Mouse (Mus musculus) heart, embryonic 14.5 days (tissue): ENCODE measurements at regions not wholly inside any gene's neighbourhood (a gene's known extent, or its start where the extent isn't known, plus 50 kb on each side); places are given as distances from the start of the nearest gene placed in this dataset.

Source experiments
- ATAC-seq: fragments of 200-750 bp; cut with Nextera tagmentation; 2 replicates; pipeline ENCODE4 v1.8.0; 2017; ENCODE audit warnings: low read depth, moderate TSS enrichment; ENCODE audit not compliant: insufficient number of reproducible peaks, insufficient read depth, low FRiP score
- H3K27ac ChIP-seq, 2 experiments: fragments of 200-500 bp in 1 of 2; fragments of 300-500 bp in 1 of 2; sonication (generic) in 1 of 2; replicated peaks in 1 of 2; 2 replicates each; pipeline ENCODE4 v1.5.1; 2012 to 2014; ENCODE audit warnings: low read depth in 2 of 2, low read length in 2 of 2, control low read depth in 1 of 2, mild to moderate bottlenecking in 1 of 2, mixed read lengths in 1 of 2; ENCODE audit not compliant: control insufficient read depth in 1 of 2, insufficient read depth in 1 of 2
- H3K27me3 ChIP-seq: fragments of 300-500 bp; sonication (generic); 2 replicates; pipeline ENCODE4 v1.6.1; 2014; ENCODE audit warnings: mild to moderate bottlenecking, low read length, control low read depth; ENCODE audit not compliant: control insufficient read depth, insufficient read depth
- H3K36me3 ChIP-seq: fragments of 300-500 bp; sonication (generic); 2 replicates; pipeline ENCODE4 v1.6.1; 2014; ENCODE audit warnings: mild to moderate bottlenecking, control low read depth, low read length, mixed read lengths; ENCODE audit not compliant: control insufficient read depth, insufficient read depth
- H3K4me1 ChIP-seq, 2 experiments: fragments of 200-500 bp in 1 of 2; fragments of 300-500 bp in 1 of 2; sonication (generic) in 1 of 2; 2 replicates each; pipeline ENCODE4 v1.6.1; 2012 to 2014; ENCODE audit warnings: low read length in 2 of 2, control low read depth in 1 of 2, mixed read lengths in 1 of 2; ENCODE audit not compliant: control insufficient read depth in 2 of 2, insufficient read depth in 2 of 2
- H3K4me2 ChIP-seq: fragments of 300-500 bp; sonication (generic); 2 replicates; pipeline ENCODE4 v1.6.1; 2014; ENCODE audit warnings: mild to moderate bottlenecking, low read length
- H3K4me3 ChIP-seq, 2 experiments: fragments of 200-500 bp in 1 of 2; fragments of 300-500 bp in 1 of 2; sonication (generic) in 1 of 2; 2 replicates each; pipeline ENCODE4 v1.5.1; 2012 to 2014; ENCODE audit warnings: low read length in 2 of 2, mild to moderate bottlenecking in 2 of 2, control low read depth in 1 of 2, low read depth in 1 of 2, moderate library complexity in 1 of 2; ENCODE audit not compliant: control insufficient read depth in 1 of 2, insufficient read depth in 1 of 2
- H3K9ac ChIP-seq: fragments of 300-500 bp; sonication (generic); 2 replicates; pipeline ENCODE4 v1.6.1; 2014; ENCODE audit warnings: mild to moderate bottlenecking, low read length
- H3K9me3 ChIP-seq: fragments of 300-500 bp; sonication (generic); 2 replicates; pipeline ENCODE4 v1.6.1; 2016; ENCODE audit warnings: low read length, control low read depth; ENCODE audit not compliant: control insufficient read depth
- WGBS: fragments of 180-500 bp; shearing (Covaris S2); extraction: QIAGEN DNeasy Blood & Tissue Kit; methylation state at CpG from one replicate; pipeline ENCODE4 v1.1.7; 2014; 5-methylcytosine and 5-hydroxymethylcytosine counted together

DNA sequence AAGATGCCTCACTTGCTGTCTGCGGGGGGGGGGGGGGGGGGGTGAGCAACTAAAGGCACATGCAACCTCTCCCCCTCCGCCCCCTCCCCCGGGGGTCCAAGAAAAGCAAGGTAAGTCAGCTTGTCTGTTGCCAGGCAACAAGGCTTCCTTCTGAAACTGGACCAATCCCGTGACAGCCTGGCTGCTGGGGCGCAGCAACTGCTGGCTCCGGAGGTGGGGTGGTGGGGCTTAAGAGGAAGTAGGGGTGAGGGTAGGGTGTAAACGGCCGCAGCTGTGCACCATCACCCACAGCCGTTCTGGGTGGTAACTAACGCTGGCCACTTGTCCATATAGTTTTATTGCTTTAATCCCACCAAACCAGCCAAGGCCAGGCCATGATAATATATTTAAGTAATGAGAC lies 92.2 kb upstream of the Rbm19 start:
- no peak overlapping the region for H3K27ac ChIP-seq
- peaks cover 0 to 9% of the 10 kb centered on the region in 2 experiments; a peak in 3 of 4 replicates for H3K4me1 ChIP-seq
- H3K27me3 ChIP-seq: no peaks in the 10 kb centered on the region; the same call in 1 of the 2 replicates
- 10% methylated on average over 10 of the region's 10 CpGs for WGBS
- no peaks in the 10 kb centered on the region for H3K36me3 ChIP-seq
- no peak overlapping the region for H3K4me2 ChIP-seq
- no peak overlapping the region for H3K4me3 ChIP-seq
- ATAC-seq: no peak
- H3K9ac ChIP-seq: no peak overlapping the region
- no peaks in the 10 kb centered on the region for H3K9me3 ChIP-seq

DNA sequence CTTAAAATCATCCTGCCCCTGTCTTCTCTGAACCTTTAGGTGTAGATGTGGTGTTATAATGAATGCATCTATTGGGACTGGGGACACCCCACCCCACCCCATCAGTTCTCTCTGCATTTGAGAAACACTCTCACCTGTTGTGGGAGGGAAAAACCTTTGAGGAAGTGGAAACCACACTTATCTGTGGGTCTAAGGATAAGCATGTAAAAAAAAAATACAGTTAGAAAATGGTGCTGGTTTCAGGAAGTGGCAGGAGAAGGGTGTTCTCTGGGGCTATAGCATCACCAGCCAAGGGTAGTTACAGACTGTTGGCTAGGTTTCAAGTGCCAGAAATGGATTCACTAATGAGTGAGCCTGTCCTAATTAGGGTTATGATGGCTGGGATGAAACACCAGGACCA lies 91.1 kb upstream of the Rbm19 start:
- Histone ChIP-seq H3K4me2 (no peak overlapping the region), H3K9me3 (no peaks in the 10 kb centered on the region), H3K9ac (no peak overlapping the region), H3K27ac (no peak overlapping the region), H3K27me3 (no peaks in the 10 kb centered on the region), H3K4me3 (no peak overlapping the region), H3K36me3 (no peaks in the 10 kb centered on the region), H3K4me1 (peaks cover 0 to 9% of the 10 kb centered on the region in 2 experiments; a peak in 3 of 4 replicates)
- no peak for ATAC-seq

DNA sequence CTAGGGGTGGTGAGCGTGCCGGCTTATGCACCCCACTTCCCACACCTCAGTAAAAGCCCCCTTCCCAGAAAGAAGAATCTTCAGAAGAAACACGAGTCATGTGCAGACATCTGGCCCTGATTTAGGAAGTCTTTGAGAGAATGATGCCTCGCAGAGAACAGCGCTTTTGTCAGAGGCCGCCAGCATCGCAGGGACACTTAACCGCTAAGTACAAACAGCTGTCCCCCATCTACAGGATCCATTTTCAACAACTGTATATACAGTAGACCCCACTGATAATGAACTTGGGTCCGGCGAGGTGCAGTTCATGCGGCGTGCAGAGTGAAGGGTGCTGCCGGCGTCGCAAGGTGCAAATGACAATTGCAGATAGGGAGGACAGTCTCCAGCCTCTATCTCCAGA lies 85.4 kb upstream of the Rbm19 start:
- H3K4me2 ChIP-seq: no peak overlapping the region
- whole genome bisulfite sequencing: 70% methylated on average over 15 of the region's 15 CpGs

DNA sequence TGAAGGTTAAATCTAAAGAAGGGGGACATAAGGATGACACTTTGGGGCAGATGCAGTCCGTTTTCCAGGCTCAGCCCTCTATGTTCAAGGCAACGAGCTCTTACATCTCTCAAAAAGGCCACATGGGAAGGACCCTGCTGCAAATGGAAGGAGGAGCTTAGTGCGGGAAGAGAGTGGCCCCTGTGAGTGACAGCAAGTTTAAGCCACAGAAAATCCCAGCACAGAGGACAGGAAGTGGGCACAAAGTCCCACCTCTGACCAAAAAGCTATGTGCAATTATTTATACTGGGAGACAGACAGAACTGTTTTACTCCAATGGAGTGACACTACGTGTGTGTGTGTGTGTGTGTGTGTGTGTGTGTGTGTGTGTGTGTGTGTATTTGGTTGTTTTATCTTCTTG lies 84.7 kb upstream of the Rbm19 start:
- Histone ChIP-seq H3K9me3 (no peaks in the 10 kb centered on the region), H3K9ac (no peak overlapping the region), H3K4me2 (no peak overlapping the region), H3K27ac (no peak overlapping the region), H3K4me3 (no peak overlapping the region), H3K4me1 (no peaks in the 10 kb centered on the region), H3K36me3 (no peaks in the 10 kb centered on the region), H3K27me3 (peaks cover 7% of the 10 kb centered on the region; the same call in 1 of the 2 replicates)
- 60% methylated on average over 4 of the region's 4 CpGs for WGBS
- no peak for ATAC-seq

More for the DNA sequence above, 85.4 kb upstream of the Rbm19 start:
- Histone ChIP-seq H3K27me3 (peaks cover 7% of the 10 kb centered on the region; the same call in 1 of the 2 replicates), H3K4me3 (no peak overlapping the region), H3K4me1 (no peaks in the 10 kb centered on the region), H3K27ac (no peak overlapping the region), H3K9ac (no peak overlapping the region), H3K36me3 (no peaks in the 10 kb centered on the region), H3K9me3 (no peaks in the 10 kb centered on the region)
- no peak for ATAC-seq

DNA sequence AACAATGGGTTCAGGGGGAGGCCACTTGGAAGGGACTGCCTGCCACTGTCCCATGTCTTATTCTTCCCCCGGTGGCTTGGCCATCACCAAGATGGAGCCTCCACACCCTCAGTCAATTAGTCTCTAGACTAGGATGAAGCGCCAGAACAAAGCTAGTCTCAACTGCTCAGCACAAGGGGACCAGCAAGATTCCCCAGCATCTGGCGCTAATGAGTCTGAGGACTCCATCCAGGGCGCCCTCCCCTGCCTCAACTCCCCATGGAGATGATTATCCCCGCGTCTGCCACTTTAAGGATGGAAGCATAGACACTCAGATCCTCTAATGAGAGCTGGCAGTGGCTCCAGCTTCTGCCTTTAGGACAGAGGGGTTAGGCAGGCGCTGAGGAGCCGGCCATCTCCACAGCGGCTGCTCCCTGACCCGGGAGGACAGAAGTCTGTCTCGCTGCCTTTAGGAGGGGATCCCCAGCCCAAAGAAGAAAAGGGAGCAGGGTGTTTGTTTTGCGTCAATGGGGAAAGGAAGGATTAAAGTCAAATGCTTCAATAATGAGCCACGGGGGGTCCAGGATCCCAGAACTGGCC lies 81.7 kb upstream of the Rbm19 start:
- no peak for ATAC-seq
- H3K4me3 ChIP-seq: no peak overlapping the region
- no peaks in the 10 kb centered on the region for H3K36me3 ChIP-seq
- H3K9me3 ChIP-seq: no peaks in the 10 kb centered on the region
- no peak overlapping the region for H3K9ac ChIP-seq
- WGBS: 26% methylated on average over 13 of the region's 13 CpGs
- H3K4me2 ChIP-seq: no peak overlapping the region
- H3K27me3 ChIP-seq: peaks cover 7% of the 10 kb centered on the region; the same call in 1 of the 2 replicates
- H3K4me1 ChIP-seq: no peaks in the 10 kb centered on the region
- no peak overlapping the region for H3K27ac ChIP-seq

DNA sequence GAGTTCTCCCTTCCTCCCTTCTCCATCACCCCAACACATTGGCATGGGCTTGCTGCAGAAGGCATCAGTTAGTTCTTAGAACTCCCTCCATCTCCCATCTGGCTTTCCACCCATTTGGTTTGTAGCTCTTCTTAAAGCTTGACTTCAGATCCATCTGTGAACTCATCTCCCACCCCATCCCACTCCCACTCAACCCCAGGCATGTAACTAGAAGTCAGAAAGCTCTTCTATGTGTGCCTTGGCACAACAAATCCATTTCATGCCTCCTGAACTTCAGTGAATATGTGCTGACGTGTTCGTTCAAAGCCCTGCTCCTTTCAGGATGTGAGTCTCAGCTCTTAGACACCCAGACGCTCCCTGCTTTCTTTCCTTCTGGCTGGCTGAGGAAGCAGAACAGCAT lies 81.0 kb upstream of the Rbm19 start:
- no peak overlapping the region for H3K27ac ChIP-seq
- WGBS: 79% methylated on average over 3 of the region's 3 CpGs
- no peak overlapping the region for H3K4me2 ChIP-seq
- H3K4me1 ChIP-seq: no peaks in the 10 kb centered on the region
- no peak overlapping the region for H3K4me3 ChIP-seq
- H3K27me3 ChIP-seq: peaks cover 7% of the 10 kb centered on the region; the same call in 1 of the 2 replicates
- no peak for ATAC-seq
- H3K9ac ChIP-seq: no peak overlapping the region
- H3K36me3 ChIP-seq: no peaks in the 10 kb centered on the region
- H3K9me3 ChIP-seq: no peaks in the 10 kb centered on the region

DNA sequence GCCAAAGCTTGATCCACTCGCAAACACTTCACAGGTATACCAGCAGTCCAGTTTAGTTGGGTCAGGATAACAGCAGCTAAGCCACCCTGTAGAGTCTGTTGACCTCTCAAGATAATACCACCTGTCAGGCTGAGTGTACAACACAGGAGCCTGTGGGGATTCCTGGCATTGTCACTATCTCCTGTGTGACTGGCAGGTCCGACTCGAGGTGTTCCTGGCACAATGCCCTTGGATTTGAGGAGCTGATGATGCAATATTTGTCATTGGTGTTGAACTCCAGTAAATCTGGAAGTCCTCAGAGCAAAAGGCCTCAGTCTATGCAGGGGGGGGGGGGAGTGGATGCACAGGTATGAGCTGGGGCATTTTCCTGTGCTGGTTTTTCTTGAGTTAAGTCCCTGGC lies 78.5 kb upstream of the Rbm19 start:
- no peak overlapping the region for H3K9ac ChIP-seq
- no peaks in the 10 kb centered on the region for H3K4me1 ChIP-seq
- peaks cover 7% of the 10 kb centered on the region; the same call in 1 of the 2 replicates for H3K27me3 ChIP-seq
- H3K27ac ChIP-seq: no peak overlapping the region
- H3K4me2 ChIP-seq: no peak overlapping the region
- no peaks in the 10 kb centered on the region for H3K9me3 ChIP-seq
- no peak for ATAC-seq
- H3K36me3 ChIP-seq: no peaks in the 10 kb centered on the region
- WGBS: 50% methylated on average over 3 of the region's 3 CpGs
- no peak overlapping the region for H3K4me3 ChIP-seq

DNA sequence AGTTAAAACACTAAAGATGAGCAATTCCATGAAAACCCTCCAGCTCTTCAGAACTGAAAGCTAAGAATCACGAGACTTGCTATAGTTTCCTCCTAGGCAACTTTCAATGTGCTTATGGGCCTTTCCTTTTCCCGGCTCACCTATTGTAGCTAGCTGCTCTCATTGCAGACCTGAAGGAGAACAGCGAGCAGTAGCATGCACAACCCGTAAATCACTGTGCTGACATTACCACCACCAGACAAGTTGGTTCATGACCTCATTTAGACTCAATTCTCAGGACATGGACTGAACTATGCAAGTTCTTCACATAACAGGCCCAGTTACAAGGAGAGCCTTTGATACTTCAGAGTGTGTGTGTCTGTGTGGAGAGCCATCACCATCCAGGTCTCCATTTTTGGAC lies 72.5 kb upstream of the Rbm19 start:
- ATAC-seq: no peak
- no peak overlapping the region for H3K4me2 ChIP-seq
- WGBS: 90% methylated on average over 4 of the region's 4 CpGs
- H3K9ac ChIP-seq: no peak overlapping the region
- H3K27me3 ChIP-seq: no peaks in the 10 kb centered on the region
- no peaks in the 10 kb centered on the region for H3K9me3 ChIP-seq
- no peaks in the 10 kb centered on the region for H3K4me1 ChIP-seq
- H3K4me3 ChIP-seq: no peak overlapping the region
- H3K27ac ChIP-seq: no peak overlapping the region
- no peaks in the 10 kb centered on the region for H3K36me3 ChIP-seq
